In genomic region chr16:73772454-73772853, GRCm38 (mm10) we compare ENCODE assay signal across 27 mouse cellular contexts.
"Had no signal": no experiment of that assay in that cellular context is flagged by ENCODE, and none has a peak within 500 bp of the region (broad histone marks: within the 10 kb centered on the region; RNA-seq: fewer than 3 reads in every experiment).

No protein-coding gene starts in this region.

- H3K9me3 ChIP-seq: heart, embryonic 10.5 days; heart, embryonic 12.5 days; hindbrain, embryonic 10.5 days; hindbrain, embryonic 12.5 days; intestine, embryonic 15.5 days; limb, embryonic 10.5 days; limb, embryonic 12.5 days; liver, embryonic 13.5 days; liver, embryonic 15.5 days had no signal

- H3K4me1 ChIP-seq: heart, embryonic 10.5 days; heart, embryonic 12.5 days; hindbrain, embryonic 10.5 days; hindbrain, embryonic 12.5 days; intestine, embryonic 15.5 days; limb, embryonic 10.5 days; limb, embryonic 12.5 days; liver, embryonic 13.5 days; liver, embryonic 15.5 days had no signal

- H3K36me3 ChIP-seq: heart, embryonic 10.5 days; heart, embryonic 12.5 days; hindbrain, embryonic 10.5 days; hindbrain, embryonic 12.5 days; intestine, embryonic 15.5 days; limb, embryonic 10.5 days; limb, embryonic 12.5 days; liver, embryonic 13.5 days; liver, embryonic 15.5 days had no signal

- H3K27ac ChIP-seq: gastrocnemius, adult 2 months; heart, embryonic 10.5 days; hindbrain, embryonic 10.5 days; hindbrain, embryonic 12.5 days; hindbrain, embryonic 14.5 days; intestine, embryonic 15.5 days; layer of hippocampus, adult 2 months; limb, embryonic 10.5 days; limb, embryonic 12.5 days; liver, embryonic 13.5 days; liver, embryonic 15.5 days had no signal

- ATAC-seq: hindbrain, embryonic 16.5 days; inflammation-experienced regulatory T-cells, adult 6 months; intestine, embryonic 15.5 days; intestine, postnatal 0 days had no signal

- DNase-seq: gastrocnemius, adult 2 months; gastrocnemius, postnatal 10 days; gastrocnemius, postnatal 25 days; heart, adult 18-20 months; heart, postnatal 10 days; heart, postnatal 4 days; kidney, adult 18-20 months; kidney, adult 8-10 months; kidney, postnatal 10 days; kidney, postnatal 25 days; kidney, postnatal 4 days; liver; liver, embryonic 13.5 days had no signal

- H3K27me3 ChIP-seq: heart, embryonic 12.5 days; hindbrain, embryonic 12.5 days; intestine, embryonic 15.5 days; limb, embryonic 12.5 days; liver, embryonic 13.5 days; liver, embryonic 15.5 days had no signal

- H3K4me2 ChIP-seq: heart, embryonic 12.5 days; hindbrain, embryonic 12.5 days; hindbrain, embryonic 14.5 days; intestine, embryonic 15.5 days; limb, embryonic 12.5 days; liver, embryonic 11.5 days; liver, embryonic 13.5 days; liver, embryonic 15.5 days had no signal

- H3K4me3 ChIP-seq: gastrocnemius, adult 2 months; heart, embryonic 10.5 days; heart, embryonic 12.5 days; hindbrain, embryonic 10.5 days; hindbrain, embryonic 12.5 days; intestine, embryonic 15.5 days; layer of hippocampus, adult 2 months; limb, embryonic 10.5 days; limb, embryonic 12.5 days; liver, embryonic 13.5 days; liver, embryonic 15.5 days had no signal

- H3K9ac ChIP-seq: heart, embryonic 12.5 days; hindbrain, embryonic 12.5 days; hindbrain, embryonic 14.5 days; intestine, embryonic 15.5 days; limb, embryonic 12.5 days; liver, embryonic 13.5 days; liver, embryonic 15.5 days had no signal
